Mouse (Mus musculus) CH12.LX (cell line): ENCODE results near the gene Mrps23. TPM values are rescaled to one million over a fixed set of nuclear protein-coding genes. Genes with fewer than 3 reads are reported as not detected.

Experiments
- DNase-seq: peaks from one replicate; pipeline ENCODE4 v3.0.0-alpha.2; 2013; ENCODE audit errors: extremely low read depth
- H3K27ac ChIP-seq: 2 replicates; pipeline ENCODE4 v1.5.1; 2012; ENCODE audit warnings: low read depth, mild to moderate bottlenecking, control low read depth, moderate library complexity; ENCODE audit not compliant: insufficient read depth
- H3K27me3 ChIP-seq: replicated peaks from 2 replicates; pipeline ENCODE3; 2012; ENCODE audit warnings: inconsistent platforms
- H3K36me3 ChIP-seq, 2 experiments: replicated peaks in 1 of 2; 2 replicates each; pipeline versions ENCODE3 to v1.6.1; 2012; ENCODE audit warnings: inconsistent platforms in 1 of 2, low read length in 1 of 2, mild to moderate bottlenecking in 1 of 2, mixed read lengths in 1 of 2, moderate library complexity in 1 of 2; ENCODE audit not compliant: control insufficient read depth in 1 of 2, insufficient read depth in 1 of 2
- H3K4me1 ChIP-seq, 2 experiments: 2 replicates each; pipeline ENCODE4 v1.6.1; 2012; ENCODE audit warnings: inconsistent platforms in 1 of 2, moderate library complexity in 1 of 2; ENCODE audit not compliant: insufficient read depth in 2 of 2, control insufficient read depth in 1 of 2
- H3K4me2 ChIP-seq: 2 replicates; pipeline ENCODE4 v1.6.1; 2012; ENCODE audit warnings: low read depth, mild to moderate bottlenecking, control low read depth; ENCODE audit not compliant: poor library complexity, insufficient read depth, severe bottlenecking
- H3K4me3 ChIP-seq, 3 experiments: fragments of 150-350 bp in 1 of 3; sonication (generic) in 1 of 3; replicated peaks in 1 of 3; 2 replicates each; pipeline versions ENCODE3 to v1.5.1; 2011 to 2012; ENCODE audit warnings: low read depth in 2 of 3, low read length in 2 of 3, mild to moderate bottlenecking in 2 of 3, moderate library complexity in 2 of 3, control low read depth in 1 of 3, improper control_type of control experiment in 1 of 3, inconsistent platforms in 1 of 3, mixed read lengths in 1 of 3; ENCODE audit not compliant: poor library complexity in 1 of 3
- H3K79me2 ChIP-seq: replicated peaks from 2 replicates; pipeline ENCODE4 v1.6.1; 2012; ENCODE audit warnings: mild to moderate bottlenecking, moderate library complexity; ENCODE audit not compliant: control insufficient read depth, poor library complexity, insufficient read depth, severe bottlenecking; ENCODE audit errors: extremely low read depth
- H3K9ac ChIP-seq: 2 replicates; pipeline ENCODE4 v1.6.1; 2012; ENCODE audit warnings: low read depth, mild to moderate bottlenecking, control low read depth, moderate library complexity; ENCODE audit not compliant: insufficient read depth
- H3K9me3 ChIP-seq: replicated peaks from 2 replicates; pipeline ENCODE3; 2012; ENCODE audit warnings: low read length, inconsistent platforms, mixed read lengths
- CHD1 ChIP-seq: IDR thresholded peaks from 2 replicates; pipeline ENCODE4 v1.6.1; 2012; ENCODE audit warnings: low read depth, low read length, improper control_type of control experiment, inconsistent platforms
- CHD2 ChIP-seq: IDR thresholded peaks from 2 replicates; pipeline ENCODE4 v1.6.1; 2011; ENCODE audit warnings: low read length, improper control_type of control experiment
- CTCF ChIP-seq, 2 experiments: IDR thresholded peaks in 1 of 2; conservative IDR thresholded peaks in 1 of 2; 2 replicates each; pipeline ENCODE4 v1.5.1; 2011 to 2012; ENCODE audit warnings: low read depth in 2 of 2, low read length in 2 of 2, improper control_type of control experiment in 1 of 2, inconsistent platforms in 1 of 2, mild to moderate bottlenecking in 1 of 2, moderate library complexity in 1 of 2
- E2F4 ChIP-seq: IDR thresholded peaks from 2 replicates; pipeline ENCODE4 v1.6.1; 2011; ENCODE audit warnings: low read depth, low read length, improper control_type of control experiment; ENCODE audit not compliant: insufficient replicate concordance
- ELF1 ChIP-seq: IDR thresholded peaks from 2 replicates; pipeline ENCODE4 v1.6.1; 2014; ENCODE audit warnings: low read depth, mild to moderate bottlenecking, inconsistent platforms, low read length, improper control_type of control experiment
- ETS1 ChIP-seq: conservative IDR thresholded peaks from 2 replicates; pipeline ENCODE4 v1.6.1; 2012; ENCODE audit warnings: low read depth, mild to moderate bottlenecking, inconsistent platforms, low read length, improper control_type of control experiment, moderate library complexity
- HCFC1 ChIP-seq: IDR thresholded peaks from 2 replicates; pipeline ENCODE4 v1.6.1; 2012; ENCODE audit warnings: low read depth, mild to moderate bottlenecking, inconsistent platforms, low read length, improper control_type of control experiment
- JUN ChIP-seq: IDR thresholded peaks from 2 replicates; pipeline ENCODE4 v1.6.1; 2011; ENCODE audit warnings: low read depth, mild to moderate bottlenecking, low read length, improper control_type of control experiment, moderate library complexity; ENCODE audit not compliant: insufficient read depth
- KAT2A ChIP-seq: IDR thresholded peaks from 2 replicates; pipeline ENCODE4 v1.6.1; 2012; ENCODE audit warnings: low read length, improper control_type of control experiment, inconsistent platforms; ENCODE audit not compliant: insufficient replicate concordance
- MAFK ChIP-seq: IDR thresholded peaks from 2 replicates; pipeline ENCODE4 v1.6.1; 2011; ENCODE audit warnings: low read length, improper control_type of control experiment; ENCODE audit not compliant: insufficient replicate concordance
- MAX ChIP-seq: IDR thresholded peaks from 2 replicates; pipeline ENCODE4 v1.6.1; 2011; ENCODE audit warnings: low read length, improper control_type of control experiment
- MEF2A ChIP-seq: IDR thresholded peaks from 2 replicates; pipeline ENCODE4 v1.6.1; 2014; ENCODE audit warnings: low read depth, mild to moderate bottlenecking, inconsistent platforms, low read length, improper control_type of control experiment, borderline replicate concordance
- MXI1 ChIP-seq: IDR thresholded peaks from 2 replicates; pipeline ENCODE4 v1.6.1; 2011; ENCODE audit warnings: mild to moderate bottlenecking, low read depth, low read length, improper control_type of control experiment
- MYC ChIP-seq: IDR thresholded peaks from 2 replicates; pipeline ENCODE4 v1.6.1; 2011; ENCODE audit warnings: low read depth, mild to moderate bottlenecking, improper control_type of control experiment, low read length
- POLR2A ChIP-seq: IDR thresholded peaks from 2 replicates; pipeline ENCODE4 v1.6.1; 2011; ENCODE audit warnings: low read depth, mild to moderate bottlenecking, improper control_type of control experiment, low read length
- POLR2AphosphoS2 ChIP-seq: IDR thresholded peaks from 2 replicates; pipeline ENCODE4 v1.6.1; 2011; ENCODE audit warnings: low read depth, low read length, improper control_type of control experiment
- RCOR1 ChIP-seq: conservative IDR thresholded peaks from 2 replicates; pipeline ENCODE4 v1.6.1; 2012; ENCODE audit warnings: low read depth, mild to moderate bottlenecking, inconsistent platforms, low read length, improper control_type of control experiment
- SIN3A ChIP-seq: IDR thresholded peaks from 2 replicates; pipeline ENCODE4 v1.6.1; 2012; ENCODE audit warnings: low read length, improper control_type of control experiment, inconsistent platforms
- SMC3 ChIP-seq: IDR thresholded peaks from 2 replicates; pipeline ENCODE4 v1.6.1; 2011; ENCODE audit warnings: low read depth, low read length, improper control_type of control experiment
- TBP ChIP-seq: conservative IDR thresholded peaks from 2 replicates; pipeline ENCODE4 v1.6.1; 2011; ENCODE audit warnings: low read depth, low read length, improper control_type of control experiment
- UBTF ChIP-seq: IDR thresholded peaks from 2 replicates; pipeline ENCODE4 v1.6.1; 2012; ENCODE audit warnings: low read depth, mild to moderate bottlenecking, inconsistent platforms, low read length, improper control_type of control experiment, moderate library complexity
- USF2 ChIP-seq: conservative IDR thresholded peaks from 2 replicates; pipeline ENCODE4 v1.6.1; 2011; ENCODE audit warnings: low read depth, low read length, improper control_type of control experiment
- ZNF384 ChIP-seq: IDR thresholded peaks from 2 replicates; pipeline ENCODE4 v1.6.1; 2012; ENCODE audit warnings: low read depth, low read length, improper control_type of control experiment, inconsistent platforms
- dilution Hi-C: fragments of 300-500 bp; cut with MboI; formaldehyde crosslinking; loops from 2 replicates; pipeline ENCODE4 v1.14.3; 2020; ENCODE audit warnings: low sequenced_read_pairs; ENCODE audit not compliant: extremely low pct_unique_long_range_greater_than_20kb, extremely low pct_ligation_motif_present
- in situ Hi-C: fragments of 300-500 bp; cut with MboI; formaldehyde crosslinking; loops from 3 replicates; pipeline ENCODE4 v1.14.3; 2019; ENCODE audit warnings: low sequenced_read_pairs, low pct_ligation_motif_present, low pct_unique_long_range_greater_than_20kb, mixed read lengths
- polyA plus RNA-seq: library from polyadenylated mRNA; unstranded; fragments of >175 nt; gene quantifications from 2 replicates; pipeline ENCODE4 v1.2.1, GENCODE M21; 2012; ENCODE audit warnings: low read depth; ENCODE audit not compliant: insufficient read length
- total RNA-seq, 2 experiments: library from RNA; depleted of rRNA; stranded (reverse); fragments of 300-350 nt in 1 of 2; fragments of >200 nt in 1 of 2; gene quantifications; 2 replicates each; pipeline ENCODE4 v1.2.3; 2012 to 2014

The Mrps23 gene
- total and polyA plus RNA-seq, 3 experiments, result 185 to 233 (median 227) TPM

GRCm38 (mm10) chr11:88193824-88194696 lies 10.1 kb upstream of the Mrps23 start:
- peak overlapping the region; percentile 74 for H3K4me2 ChIP-seq
- peak overlapping the region in 2 of 3 experiments; percentile 21 to 24 for H3K4me3 ChIP-seq
- in situ Hi-C loops (no loop called here), dilution Hi-C loops (loop anchor here (25.0 kb wide), 1 partner anchor 132 kb away; the partner anchor contains the start of gene Vezf1)
- H3K9me3 ChIP-seq, result no peaks in the 10 kb centered on the region
- no peak for DNase-seq
- no peak overlapping the region for H3K9ac ChIP-seq
- no peaks in the 10 kb centered on the region for H3K36me3 ChIP-seq
- no peaks in the 10 kb centered on the region for H3K79me2 ChIP-seq
- H3K27ac ChIP-seq, result no peak overlapping the region
- TF ChIP-seq CHD2 (0 out of 2 replicates have a peak, but pooled peaks have one; percentile 19), POLR2AphosphoS2 (no peak), ZNF384 (no peak), ELF1 (0 out of 2 replicates have a peak, but pooled peaks have one; percentile 18), ETS1 (no peak), MXI1 (0 out of 2 replicates have a peak, but pooled peaks have one; percentile 25), SMC3 (peak; percentile 32), MAFK (0 out of 2 replicates have a peak, but pooled peaks have one; percentile 20), USF2 (no peak), MAX (no peak), TBP (no peak), MEF2A (0 out of 2 replicates have a peak, but pooled peaks have one; percentile 18), CTCF (conservative IDR thresholded peaks at IDR 0.05 in 1 of 2, IDR thresholded peaks at IDR 0.05 in 1 of 2; ENCODE audit: low read depth in 2 of 2, low read length in 2 of 2) (peak in 1 of 2 experiments; percentile 21; a peak in 1 of 4 replicates), HCFC1 (no peak), RCOR1 (no peak), POLR2A (no peak), JUN (no peak), KAT2A (no peak), SIN3A (0 out of 2 replicates have a peak, but pooled peaks have one; percentile 42), CHD1 (no peak), E2F4 (0 out of 2 replicates have a peak, but pooled peaks have one; percentile 53), MYC (no peak), UBTF (no peak)
- peaks cover 0 to under 1% of the 10 kb centered on the region in 2 experiments; a peak in 1 of 4 replicates for H3K4me1 ChIP-seq
- H3K27me3 ChIP-seq, result peaks cover 70% of the 10 kb centered on the region
